Mouse (Mus musculus) intestine, postnatal 0 days (tissue): Measurements from ENCODE around the gene Rhoj. TPM values are rescaled to one million over a fixed set of nuclear protein-coding genes. Genes with fewer than 3 reads are reported as not detected.
"Not testable (repeated sequence)": the region's sequence is repeated elsewhere in the genome, so short reads cannot be mapped to it uniquely, and the experiment has no call there.

ENCODE experiments used
- ATAC-seq: fragments of 200-750 bp; cut with Nextera tagmentation; 2 replicates; pipeline ENCODE4 v1.8.0; 2017; ENCODE audit warnings: mild to moderate bottlenecking, moderate TSS enrichment, moderate library complexity
- H3K27ac ChIP-seq: fragments of 300-500 bp; sonication (generic); 2 replicates; pipeline ENCODE4 v1.5.1; 2014; ENCODE audit warnings: mild to moderate bottlenecking, low read depth, low read length, moderate library complexity
- H3K27me3 ChIP-seq: fragments of 300-500 bp; sonication (generic); replicated peaks from 2 replicates; pipeline ENCODE4 v1.6.1; 2014; ENCODE audit warnings: low read length, mixed read lengths; ENCODE audit not compliant: control insufficient read depth, insufficient read depth
- H3K36me3 ChIP-seq: fragments of 300-500 bp; sonication (generic); 2 replicates; pipeline ENCODE4 v1.6.1; 2014; ENCODE audit warnings: mild to moderate bottlenecking, moderate library complexity; ENCODE audit not compliant: control insufficient read depth, insufficient read depth
- H3K4me1 ChIP-seq: fragments of 300-500 bp; sonication (generic); replicated peaks from 2 replicates; pipeline ENCODE4 v1.6.1; 2014; ENCODE audit warnings: antibody characterized with exemption, low read length, mixed read lengths; ENCODE audit not compliant: control insufficient read depth, insufficient read depth
- H3K4me2 ChIP-seq: fragments of 300-500 bp; sonication (generic); replicated peaks from 2 replicates; pipeline ENCODE4 v1.6.1; 2014; ENCODE audit warnings: low read depth, mild to moderate bottlenecking, moderate library complexity
- H3K4me3 ChIP-seq: fragments of 300-500 bp; sonication (generic); 2 replicates; pipeline ENCODE4 v1.5.1; 2014; ENCODE audit warnings: low read depth, low read length
- H3K9ac ChIP-seq: fragments of 300-500 bp; sonication (generic); 2 replicates; pipeline ENCODE4 v1.6.1; 2014; ENCODE audit warnings: mild to moderate bottlenecking, low read depth, low read length
- H3K9me3 ChIP-seq: fragments of 300-500 bp; sonication (generic); 2 replicates; pipeline ENCODE4 v1.6.1; 2016; ENCODE audit warnings: mixed run types; ENCODE audit not compliant: control insufficient read depth
- CTCF ChIP-seq: sonication (generic); IDR thresholded peaks from 2 replicates; pipeline ENCODE4 v1.5.1; 2016; ENCODE audit warnings: low read depth, mild to moderate bottlenecking, control low read depth, antibody characterized with exemption, moderate library complexity
- WGBS: fragments of 180-500 bp; shearing (Covaris S2); extraction: QIAGEN DNeasy Blood & Tissue Kit; methylation state at CpG from one replicate; pipeline ENCODE4 v1.1.7; 2014; 5-methylcytosine and 5-hydroxymethylcytosine counted together
- polyA plus RNA-seq: library from polyadenylated mRNA; unstranded; fragments of >200 nt; fragmentation: Nextera tagmentation; extraction: Ambion mirVana; gene quantifications from 2 replicates; pipeline ENCODE4 v1.2.1, GENCODE M21; 2015

Rhoj gene
- polyA plus RNA-seq, 1 experiment from 2014 or later: 27.9 TPM

DNA sequence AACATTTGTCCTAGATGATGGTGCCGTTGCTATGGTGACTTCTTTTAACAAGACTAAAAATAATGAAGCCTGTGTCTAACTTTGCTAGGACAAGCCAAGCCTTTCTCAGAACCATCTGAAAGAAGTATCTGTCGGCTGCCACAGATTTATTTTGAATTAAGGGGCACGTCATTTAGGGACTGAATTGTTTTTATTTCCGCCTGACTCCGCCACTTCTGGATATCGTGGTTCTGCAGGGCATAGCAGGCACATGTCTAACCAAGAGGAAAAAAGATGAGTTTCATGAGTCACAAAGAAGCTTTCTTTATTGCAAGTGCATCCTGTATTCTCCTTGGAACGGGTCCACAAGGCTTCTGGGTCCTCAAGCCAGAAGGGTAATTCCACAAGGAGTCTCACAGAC lies 116.2 kb downstream of the Rhoj start:
- H3K27ac ChIP-seq: no peak overlapping the region
- 65% methylated on average over 7 of the region's 7 CpGs for WGBS
- H3K36me3 ChIP-seq: no peaks in the 10 kb centered on the region
- no peaks in the 10 kb centered on the region for H3K27me3 ChIP-seq
- no peak overlapping the region for H3K4me2 ChIP-seq
- no peak overlapping the region for H3K9ac ChIP-seq
- ATAC-seq: no peak
- H3K9me3 ChIP-seq: no peaks in the 10 kb centered on the region
- H3K4me3 ChIP-seq: no peak overlapping the region
- no peak for TF ChIP-seq CTCF
- no peaks in the 10 kb centered on the region for H3K4me1 ChIP-seq

- no peak overlapping the region for H3K9ac ChIP-seq
- no peak overlapping the region for H3K4me2 ChIP-seq
- no peak overlapping the region for H3K27ac ChIP-seq
- H3K4me1 ChIP-seq: no peaks in the 10 kb centered on the region
- 84% methylated on average over 4 of the region's 4 CpGs for WGBS
- H3K4me3 ChIP-seq: no peak overlapping the region
- no peaks in the 10 kb centered on the region for H3K27me3 ChIP-seq
- no peaks in the 10 kb centered on the region for H3K9me3 ChIP-seq
- no peaks in the 10 kb centered on the region for H3K36me3 ChIP-seq
- ATAC-seq: no peak
- TF ChIP-seq CTCF: no peak
These were observed 116.7 kb downstream of the Rhoj start for GRCm38 (mm10) chr12:75424817-75425216.

- Histone ChIP-seq H3K4me3 (no peak overlapping the region), H3K9me3 (no peaks in the 10 kb centered on the region), H3K4me2 (no peak overlapping the region), H3K4me1 (no peaks in the 10 kb centered on the region), H3K9ac (no peak overlapping the region), H3K36me3 (no peaks in the 10 kb centered on the region), H3K27me3 (no peaks in the 10 kb centered on the region), H3K27ac (no peak overlapping the region)
- ATAC-seq: no peak
- no peak for TF ChIP-seq CTCF
- WGBS: 81% methylated on average over 7 of the region's 7 CpGs
These were observed 117.8 kb downstream of the Rhoj start for GRCm38 (mm10) chr12:75425882-75426281.

- H3K4me3 ChIP-seq: no peak overlapping the region
- H3K4me2 ChIP-seq: no peak overlapping the region
- H3K9me3 ChIP-seq: no peaks in the 10 kb centered on the region
- no peaks in the 10 kb centered on the region for H3K4me1 ChIP-seq
- no peaks in the 10 kb centered on the region for H3K36me3 ChIP-seq
- no peak for TF ChIP-seq CTCF
- no peaks in the 10 kb centered on the region for H3K27me3 ChIP-seq
- 87% methylated on average over 6 of the region's 6 CpGs for WGBS
- no peak overlapping the region for H3K27ac ChIP-seq
- ATAC-seq: no peak
- no peak overlapping the region for H3K9ac ChIP-seq
These were observed 120.6 kb downstream of the Rhoj start for GRCm38 (mm10) chr12:75428719-75429118.

DNA sequence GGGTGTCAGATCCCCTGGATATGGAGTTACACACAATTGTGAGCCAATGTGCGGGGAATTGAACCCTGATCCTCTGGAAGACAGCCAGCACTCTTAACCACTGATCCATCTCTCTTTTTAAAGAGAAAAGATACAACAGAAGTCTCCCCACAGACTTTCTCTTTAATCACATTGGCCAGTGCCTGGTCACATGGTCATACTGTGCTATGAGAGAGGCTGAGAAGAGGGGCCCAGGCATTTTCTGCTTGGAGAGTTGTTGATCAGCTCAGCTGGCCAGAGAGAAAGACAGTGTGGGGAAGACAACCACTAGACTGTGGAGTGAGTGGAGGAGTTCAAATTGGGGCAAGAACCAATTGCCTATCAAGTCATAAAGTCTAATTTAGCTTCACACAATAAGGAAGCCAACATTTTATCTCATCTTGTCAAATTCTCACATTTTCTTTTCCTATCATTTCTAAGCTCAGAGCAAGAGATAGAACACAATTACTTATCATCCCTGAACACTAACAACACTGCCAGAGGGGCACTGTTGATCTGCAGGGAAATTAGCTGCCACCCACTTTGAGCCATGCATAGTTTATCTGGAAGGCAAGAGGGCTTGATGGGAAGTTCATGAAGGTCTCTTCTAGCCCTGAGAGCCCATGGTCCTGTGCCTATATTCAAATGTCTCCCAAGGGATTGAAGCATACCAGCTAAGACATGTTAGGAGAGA lies 121.7 kb downstream of the Rhoj start:
- Histone ChIP-seq H3K9ac (no peak overlapping the region), H3K4me2 (no peak overlapping the region), H3K9me3 (no peaks in the 10 kb centered on the region), H3K4me3 (no peak overlapping the region), H3K27me3 (no peaks in the 10 kb centered on the region), H3K4me1 (no peaks in the 10 kb centered on the region), H3K36me3 (no peaks in the 10 kb centered on the region), H3K27ac (no peak overlapping the region)
- no peak for ATAC-seq
- no peak for TF ChIP-seq CTCF
- whole genome bisulfite sequencing: 87% methylated on average over 1 of the region's 1 CpGs

- not testable (repeated sequence) for ATAC-seq, H3K4me2 ChIP-seq, H3K9ac ChIP-seq, H3K9me3 ChIP-seq, H3K27me3 ChIP-seq, H3K27ac ChIP-seq, H3K36me3 ChIP-seq, H3K4me3 ChIP-seq, H3K4me1 ChIP-seq
- WGBS: 83% methylated on average over 6 of the region's 6 CpGs
These were observed 124.3 kb downstream of the Rhoj start for GRCm38 (mm10) chr12:75432400-75432799.

DNA sequence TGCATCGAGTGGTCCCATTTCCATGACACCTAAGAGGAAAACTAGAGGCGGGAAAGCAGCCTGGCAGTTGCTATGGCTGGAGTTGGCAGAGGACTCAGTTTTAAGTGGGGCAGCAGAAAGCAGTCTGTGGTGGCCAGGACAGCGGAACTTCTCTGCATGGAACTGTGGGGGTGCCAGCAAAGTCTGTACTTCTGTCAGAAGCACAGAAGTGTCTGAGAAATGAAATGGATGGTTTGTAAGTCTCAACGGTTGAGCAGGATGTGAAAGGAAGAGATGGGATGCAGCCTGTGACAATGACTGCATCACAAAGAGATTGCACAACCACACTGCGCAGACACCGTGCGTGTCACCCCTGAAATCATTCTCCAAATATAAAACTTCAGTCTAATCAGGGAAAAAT lies 138.1 kb downstream of the Rhoj start:
- Histone ChIP-seq H3K9ac (no peak overlapping the region), H3K27me3 (no peaks in the 10 kb centered on the region), H3K4me1 (no peaks in the 10 kb centered on the region), H3K36me3 (peaks cover 7% of the 10 kb centered on the region), H3K4me3 (no peak overlapping the region), H3K9me3 (no peaks in the 10 kb centered on the region), H3K4me2 (no peak overlapping the region), H3K27ac (no peak overlapping the region)
- ATAC-seq: no peak
- TF ChIP-seq CTCF: no peak
- WGBS: 73% methylated on average over 7 of the region's 7 CpGs
